Mouse (Mus musculus) neural tube, embryonic 14.5 days (tissue): Measurements from ENCODE around the gene Zbtb48. TPM values are rescaled to one million over a fixed set of nuclear protein-coding genes. Genes with fewer than 3 reads are reported as not detected.

ENCODE experiments used
- ATAC-seq: fragments of 200-750 bp; cut with Nextera tagmentation; 2 replicates; pipeline ENCODE4 v1.8.0; 2017; ENCODE audit warnings: low read depth, mild to moderate bottlenecking, moderate TSS enrichment, moderate library complexity
- H3K27ac ChIP-seq: fragments of 300-500 bp; sonication (generic); 2 replicates; pipeline ENCODE4 v1.5.1; 2014; ENCODE audit warnings: low read depth, mild to moderate bottlenecking, control low read depth, low read length, moderate library complexity, mixed read lengths
- H3K27me3 ChIP-seq: fragments of 300-500 bp; sonication (generic); 2 replicates; pipeline ENCODE4 v1.6.1; 2014; ENCODE audit warnings: low read length; ENCODE audit not compliant: control insufficient read depth, insufficient read depth
- H3K36me3 ChIP-seq: fragments of 300-500 bp; sonication (generic); 2 replicates; pipeline ENCODE4 v1.6.1; 2014; ENCODE audit warnings: low read length, mixed read lengths; ENCODE audit not compliant: control insufficient read depth, insufficient read depth
- H3K4me1 ChIP-seq: fragments of 300-500 bp; sonication (generic); 2 replicates; pipeline ENCODE4 v1.6.1; 2014; ENCODE audit warnings: low read length; ENCODE audit not compliant: control insufficient read depth, insufficient read depth
- H3K4me2 ChIP-seq: fragments of 300-500 bp; sonication (generic); 2 replicates; pipeline ENCODE4 v1.6.1; 2014; ENCODE audit warnings: mild to moderate bottlenecking, low read depth, low read length, control low read depth
- H3K4me3 ChIP-seq: fragments of 300-500 bp; sonication (generic); 2 replicates; pipeline ENCODE4 v1.5.1; 2014; ENCODE audit warnings: low read depth, low read length, control low read depth, mixed read lengths
- H3K9ac ChIP-seq: fragments of 300-500 bp; sonication (generic); replicated peaks from 2 replicates; pipeline ENCODE4 v1.6.1; 2014; ENCODE audit warnings: low read depth, mild to moderate bottlenecking, control low read depth, low read length, mixed read lengths
- H3K9me3 ChIP-seq: fragments of 300-500 bp; sonication (generic); 2 replicates; pipeline ENCODE4 v1.6.1; 2016; ENCODE audit warnings: low read length; ENCODE audit not compliant: control insufficient read depth
- WGBS: fragments of 180-500 bp; shearing (Covaris S2); extraction: QIAGEN DNeasy Blood & Tissue Kit; methylation state at CpG from one replicate; pipeline ENCODE4 v1.1.7; 2014; 5-methylcytosine and 5-hydroxymethylcytosine counted together
- polyA plus RNA-seq: library from polyadenylated mRNA; unstranded; fragments of >200 nt; fragmentation: Nextera tagmentation; extraction: Ambion mirVana; gene quantifications from 2 replicates; pipeline ENCODE4 v1.2.1, GENCODE M21; 2014

Zbtb48 gene
- polyA plus RNA-seq, 1 experiment from 2014 or later: 16.2 TPM

DNA sequence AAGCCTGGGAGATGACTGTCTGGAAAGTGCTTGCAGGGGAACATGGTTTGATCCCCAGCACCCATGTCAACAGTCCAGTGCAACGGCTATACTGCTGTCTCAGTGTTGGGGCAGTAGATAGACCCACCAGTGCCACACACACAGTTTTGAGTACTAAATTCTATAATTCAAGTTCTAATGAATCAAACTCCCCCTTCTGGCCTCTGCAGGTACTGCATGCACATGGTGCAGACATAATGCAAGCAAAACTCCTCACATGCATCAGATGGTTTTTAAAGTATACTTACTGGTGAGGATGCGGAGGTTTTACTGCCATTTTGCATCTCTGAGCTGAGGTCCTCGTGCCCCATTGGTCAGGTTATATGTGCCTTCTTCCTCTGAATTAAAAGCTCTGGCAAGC, 52.0 kb downstream of the Zbtb48 start:
- Histone ChIP-seq H3K27me3 (no peaks in the 10 kb centered on the region), H3K27ac (no peak overlapping the region), H3K4me2 (no peak overlapping the region), H3K4me3 (no peak overlapping the region), H3K9me3 (no peaks in the 10 kb centered on the region), H3K4me1 (0 out of 2 replicates have a peak, but pooled peaks cover 5% of the 10 kb centered on the region), H3K9ac (no peak overlapping the region), H3K36me3 (peaks cover 23% of the 10 kb centered on the region)
- no peak for ATAC-seq
- WGBS: 97% methylated on average over 3 of the region's 3 CpGs

DNA sequence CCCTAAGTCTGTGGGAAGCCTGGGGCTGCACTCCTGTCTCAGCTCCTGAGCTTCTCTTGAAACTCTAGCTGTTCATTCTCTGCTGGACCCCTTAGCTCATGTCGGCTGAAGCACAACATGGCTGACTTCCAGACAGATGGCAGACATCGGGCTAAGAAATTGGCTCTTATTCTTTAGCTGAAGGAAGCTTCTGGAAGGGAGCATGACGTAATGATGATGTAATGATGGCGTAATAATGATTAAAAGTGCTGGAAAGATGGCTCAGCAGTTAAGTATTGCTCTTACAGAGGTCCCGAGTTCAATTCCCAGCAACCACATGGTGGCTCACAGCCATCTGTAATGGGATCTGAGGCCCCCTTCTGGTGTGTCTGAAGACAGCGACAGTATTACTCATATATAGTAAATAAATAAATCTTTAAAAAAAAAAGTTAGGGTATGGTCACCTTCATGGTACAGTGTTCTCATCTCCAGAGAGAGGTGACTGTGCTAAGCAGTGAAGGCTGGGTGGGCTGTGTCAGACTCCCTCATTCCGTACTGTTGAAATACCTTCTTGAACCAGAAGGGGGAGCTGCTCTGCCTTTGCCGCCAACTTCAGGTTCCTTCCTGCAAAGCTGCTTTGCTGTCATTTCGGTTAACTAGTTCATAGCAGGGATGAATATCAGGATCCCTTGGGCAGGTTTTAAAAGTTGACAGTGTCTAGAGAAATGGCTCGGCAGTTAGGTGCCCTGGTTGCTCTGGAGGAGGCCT, 55.1 kb downstream of the Zbtb48 start:
- no peak for ATAC-seq
- WGBS: 71% methylated on average over 10 of the region's 10 CpGs
- H3K9ac ChIP-seq: no peak overlapping the region
- H3K27me3 ChIP-seq: no peaks in the 10 kb centered on the region
- H3K36me3 ChIP-seq: peaks cover 20% of the 10 kb centered on the region
- no peak overlapping the region for H3K4me3 ChIP-seq
- no peaks in the 10 kb centered on the region for H3K9me3 ChIP-seq
- H3K4me1 ChIP-seq: 0 out of 2 replicates have a peak, but pooled peaks cover 7% of the 10 kb centered on the region
- no peak overlapping the region for H3K27ac ChIP-seq
- no peak overlapping the region for H3K4me2 ChIP-seq

Other genes with a start within 250 kb of the Zbtb48 start
- 197 and 206 TPM in 2 replicates for gene Camta1, start 165.8 kb downstream of the Zbtb48 start, polyA plus RNA-seq
- 82.4 and 87.0 TPM in 2 replicates for gene Dnajc11, start 94.0 kb downstream of the Zbtb48 start, polyA plus RNA-seq
- 20.1 and 30.3 TPM in 2 replicates for gene Thap3, start 38.7 kb downstream of the Zbtb48 start, polyA plus RNA-seq
- 15.1 and 22.1 TPM in 2 replicates for gene Phf13, start 31.4 kb downstream of the Zbtb48 start, polyA plus RNA-seq
- gene Klhl21, start 18.9 kb downstream of the Zbtb48 start, polyA plus RNA-seq: 2.1 and 3.0 TPM in 2 replicates
- gene Tas1r1, start 10.9 kb upstream of the Zbtb48 start, polyA plus RNA-seq: 1.4 and 2.1 TPM in 2 replicates
- gene Nol9, start 11.7 kb upstream of the Zbtb48 start, polyA plus RNA-seq: 26.1 and 29.8 TPM in 2 replicates
- gene Plekhg5, start 44.8 kb upstream of the Zbtb48 start, polyA plus RNA-seq: 9.6 and 11.7 TPM in 2 replicates
- gene Tnfrsf25, start 88.3 kb upstream of the Zbtb48 start, polyA plus RNA-seq: 0.54 and 1.1 TPM in 2 replicates
- gene Espn, start 124.7 kb upstream of the Zbtb48 start, polyA plus RNA-seq: 0.52 and 0.64 TPM in 2 replicates
- not detected in 2 replicates for gene Hes2, start 131.2 kb upstream of the Zbtb48 start, polyA plus RNA-seq
- 332 and 348 TPM in 2 replicates for gene Acot7, start 150.5 kb upstream of the Zbtb48 start, polyA plus RNA-seq
- gene Gpr153, start 246.6 kb upstream of the Zbtb48 start, polyA plus RNA-seq: 18.5 and 19.3 TPM in 2 replicates